Mouse (Mus musculus): ENCODE measurements around the gene Cflar.

Cflar gene

DNA sequence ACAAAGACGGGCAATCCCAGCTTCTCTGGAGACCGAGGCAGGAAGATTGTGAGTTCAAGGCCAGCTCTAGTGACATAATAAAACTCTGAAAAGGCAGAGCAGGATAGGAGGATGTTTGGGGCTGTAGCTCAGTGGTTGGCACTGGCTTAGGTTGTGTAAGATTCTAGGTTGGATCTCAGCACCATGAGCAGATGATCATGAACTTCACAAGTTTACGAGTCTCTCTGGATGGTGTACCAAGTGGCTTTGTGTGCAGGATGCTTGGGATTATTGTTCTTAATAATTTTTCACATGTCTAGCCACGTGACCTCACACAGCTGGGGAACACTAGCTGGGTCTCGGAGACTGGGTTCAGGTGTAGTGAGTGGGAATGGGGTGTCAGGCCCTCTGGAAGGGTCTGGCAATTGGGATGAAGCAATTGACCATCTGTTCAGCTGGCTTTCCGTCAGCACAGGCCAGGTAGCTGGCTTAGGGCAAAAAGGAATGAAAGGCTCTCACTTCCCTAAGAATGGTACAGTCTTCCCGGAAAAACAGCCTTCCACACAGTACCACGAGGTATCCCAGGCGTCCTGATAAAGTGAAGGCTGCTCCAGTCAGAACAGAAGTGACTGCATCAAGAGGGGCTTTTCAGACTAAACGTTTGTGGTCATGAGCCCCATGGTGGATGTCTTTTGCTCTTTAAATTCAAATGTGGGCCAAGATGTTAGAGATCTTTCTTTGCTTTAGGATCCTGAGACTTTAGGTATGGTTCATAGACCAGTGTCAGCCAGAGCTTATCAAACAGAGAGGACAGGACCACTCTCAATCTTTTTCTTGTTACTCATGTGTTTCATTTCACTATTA is 16.7 kb downstream of the Cflar start:
- in situ Hi-C loops (cut with MboI) = no loop called here

DNA sequence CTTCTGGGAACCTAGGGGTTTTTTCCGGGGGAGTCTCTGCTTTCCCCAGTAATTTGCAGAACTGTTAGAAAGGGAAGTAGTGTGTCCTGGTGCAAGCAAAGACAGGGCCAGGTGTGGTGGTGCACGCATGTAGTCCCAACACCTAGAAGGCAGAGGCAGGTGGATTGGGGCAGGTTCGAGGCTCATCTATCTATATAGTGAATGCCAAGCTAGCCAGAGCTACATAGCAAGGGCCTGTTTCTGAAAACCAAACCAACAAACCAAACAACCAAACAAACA is 17.2 kb downstream of the Cflar start:
- in situ Hi-C loops (cut with MboI) = no loop called here

DNA sequence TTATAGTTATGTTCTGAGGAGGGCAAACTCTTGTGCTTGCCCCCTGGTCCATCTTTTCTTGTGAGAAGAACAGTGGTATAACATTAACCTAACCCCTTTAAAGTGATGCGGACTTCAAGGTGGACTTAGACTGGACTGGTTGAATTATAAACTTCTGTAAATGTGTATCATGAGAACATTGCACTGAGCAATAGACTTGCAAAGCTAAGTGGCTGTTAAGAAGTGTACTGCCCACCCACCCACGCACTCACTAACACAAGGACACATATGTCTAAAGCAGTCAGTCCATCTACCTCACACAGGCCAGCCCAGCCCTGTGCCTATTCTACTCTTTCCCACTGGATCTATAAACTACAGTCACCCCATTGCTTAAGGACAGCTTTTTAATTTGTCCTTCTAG is 22.3 kb downstream of the Cflar start:
- in situ Hi-C loops (cut with MboI) = no loop called here

DNA sequence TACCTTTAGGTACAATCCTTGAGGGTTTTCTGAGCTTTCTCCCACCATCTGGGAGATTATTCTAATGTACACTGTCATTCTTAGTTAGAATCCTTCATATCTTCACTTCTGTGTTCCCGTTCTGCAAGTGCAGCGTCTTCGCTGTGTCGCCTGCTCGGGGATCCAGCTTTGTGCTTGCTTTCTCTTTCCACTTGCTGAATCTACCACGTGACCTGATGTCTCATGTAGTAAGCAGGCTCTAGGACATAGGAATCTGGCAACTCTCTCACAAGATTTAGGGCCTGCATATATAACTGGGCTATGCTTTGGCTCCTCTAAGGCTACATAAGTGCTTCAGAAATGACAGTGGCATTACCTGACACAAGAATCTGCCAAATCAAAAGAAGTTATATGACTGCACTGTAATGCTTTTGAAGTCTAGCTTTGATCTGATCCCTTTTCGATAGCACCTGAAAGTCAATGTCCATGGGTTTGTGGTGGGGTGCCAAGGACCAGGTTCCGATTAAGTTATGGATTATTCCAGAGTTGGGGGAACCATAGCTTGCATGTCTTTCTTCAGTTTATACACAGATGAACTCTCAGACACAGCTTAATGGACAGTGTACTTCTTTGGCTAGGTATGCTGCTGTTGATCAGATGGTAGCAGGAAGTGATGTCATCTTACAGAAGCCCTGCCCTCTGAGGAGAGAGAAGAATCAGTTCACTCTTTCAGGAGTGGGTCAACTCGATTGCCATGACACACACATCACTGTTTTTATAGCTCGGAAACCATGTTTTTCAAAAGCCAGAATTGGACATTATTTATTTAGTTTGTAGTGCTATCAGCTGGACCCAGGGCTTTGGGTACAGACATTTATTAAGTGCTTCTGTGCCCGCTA is 23.0 kb downstream of the Cflar start:
- in situ Hi-C loops (cut with MboI) = no loop called here

DNA sequence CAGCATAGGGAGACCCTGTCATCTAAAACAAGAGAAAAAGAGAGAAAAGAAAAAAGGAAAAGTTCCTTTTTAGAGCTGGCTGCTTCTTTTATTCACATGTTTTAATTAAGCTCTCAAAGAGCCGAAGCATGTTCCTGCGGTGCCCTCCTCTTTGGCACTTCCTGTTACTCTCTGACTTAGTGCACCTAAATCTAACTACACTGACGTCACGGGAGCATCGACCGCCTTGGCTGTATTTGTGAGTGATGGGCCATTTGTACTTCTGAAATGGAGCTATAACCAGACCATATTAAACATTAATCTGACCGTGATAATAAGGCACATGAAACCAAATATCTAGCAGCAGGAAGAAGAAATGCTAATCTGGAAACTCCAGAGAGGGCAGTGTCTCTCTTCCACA is 24.7 kb downstream of the Cflar start:
- in situ Hi-C loops (cut with MboI) = no loop called here

DNA sequence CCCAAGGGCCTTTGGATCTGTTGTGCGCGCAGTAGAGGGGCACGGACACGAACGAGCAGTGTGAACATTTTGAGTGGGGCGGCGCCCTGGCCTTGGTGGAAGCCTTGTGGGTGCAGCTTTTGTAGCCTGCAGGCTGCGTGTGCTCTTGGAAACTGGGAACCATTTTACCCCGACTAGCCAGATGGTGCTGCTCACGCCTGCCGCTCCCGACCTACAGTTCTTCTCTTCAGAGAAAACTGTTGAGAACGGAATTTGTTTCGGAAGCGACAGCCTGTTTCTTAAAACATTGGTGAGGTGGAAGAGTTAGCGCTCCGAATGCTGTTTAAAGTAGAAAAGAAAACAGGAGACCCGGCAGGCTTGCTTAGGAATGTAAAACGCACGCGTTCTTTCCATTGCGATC is 25.7 kb downstream of the Cflar start:
- in situ Hi-C loops (cut with MboI) = no loop called here

DNA sequence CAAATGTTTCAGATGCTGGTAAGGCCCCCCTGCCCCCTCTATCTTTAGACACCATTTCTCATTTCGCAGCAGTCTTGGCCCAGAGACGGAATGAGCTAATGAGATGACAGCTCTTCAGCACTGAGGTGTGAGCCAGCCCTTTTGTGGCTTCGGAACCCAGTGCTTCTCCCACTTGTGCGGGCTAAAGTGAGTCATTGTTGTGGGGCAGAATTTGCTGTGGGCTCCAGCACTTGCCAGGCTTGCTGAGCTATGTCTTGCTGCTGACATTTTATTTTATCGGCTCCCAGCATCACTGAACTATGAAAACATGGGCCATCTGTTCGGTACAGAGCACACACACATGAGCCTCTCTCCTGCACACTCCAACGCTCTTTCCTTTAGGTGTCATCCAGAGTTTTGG is 28.2 kb downstream of the Cflar start:
- in situ Hi-C loops (cut with MboI) = no loop called here

DNA sequence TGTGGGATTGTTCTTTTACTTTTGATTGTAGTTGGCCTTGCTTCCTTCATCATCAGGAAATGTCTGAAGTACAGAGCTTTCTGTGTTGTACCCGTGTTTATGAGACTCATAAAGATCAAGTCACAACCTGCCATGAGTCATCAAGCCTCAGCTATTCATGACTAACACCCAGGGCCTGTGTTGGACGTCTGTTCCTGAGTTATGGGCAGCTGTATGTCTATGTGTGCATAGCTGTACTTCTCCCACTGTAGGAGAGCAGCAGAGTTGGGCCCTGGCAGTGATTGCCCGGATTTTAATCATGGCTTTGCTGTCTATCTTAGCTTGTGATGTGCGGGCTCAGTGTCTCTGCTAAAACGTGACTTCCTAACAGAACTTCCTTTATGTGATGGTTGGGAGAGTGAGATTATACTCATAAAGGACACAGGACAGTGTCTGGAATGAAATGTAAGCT is 31.3 kb downstream of the Cflar start:
- in situ Hi-C loops (cut with MboI) = no loop called here

DNA sequence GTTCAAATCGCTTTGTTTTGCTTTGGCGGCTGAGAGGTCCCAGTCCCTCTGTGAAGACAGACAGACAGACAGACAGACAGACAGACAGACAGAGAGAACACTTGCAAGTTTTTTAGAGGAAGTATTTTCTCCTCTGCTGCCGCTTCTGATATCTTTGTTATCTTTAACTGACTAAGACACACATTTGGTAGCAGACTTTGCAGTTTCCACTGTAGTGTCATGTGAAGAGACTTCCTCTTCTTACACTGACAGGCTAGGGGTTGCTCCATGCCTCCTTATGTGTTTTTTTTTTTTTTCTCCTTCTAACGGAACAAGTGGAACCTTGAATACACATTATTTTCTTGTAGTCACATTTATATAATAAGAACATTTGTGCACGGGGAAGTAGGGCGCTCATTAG is 31.9 kb downstream of the Cflar start:
- in situ Hi-C loops (cut with MboI) = no loop called here

DNA sequence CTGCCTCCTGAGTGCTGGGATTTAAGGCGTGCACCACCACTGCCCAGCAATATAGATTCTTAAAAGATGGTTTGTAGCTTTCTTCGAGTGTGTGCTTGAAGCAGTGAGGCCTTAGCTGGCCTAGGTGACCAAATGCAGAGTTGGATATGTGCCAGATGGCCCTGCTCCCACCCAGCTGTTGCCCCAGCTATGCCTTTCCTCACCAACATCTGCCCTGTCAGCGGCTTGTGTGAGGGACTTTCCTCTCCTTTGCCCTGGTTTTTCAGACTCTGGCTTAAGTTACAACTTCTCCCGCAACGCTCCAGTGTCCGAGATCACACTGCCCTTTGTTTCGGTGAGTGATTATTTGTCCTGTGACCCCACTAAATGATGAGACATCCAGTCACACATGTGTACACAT is 33.3 kb downstream of the Cflar start:
- in situ Hi-C loops (cut with MboI) = no loop called here

DNA sequence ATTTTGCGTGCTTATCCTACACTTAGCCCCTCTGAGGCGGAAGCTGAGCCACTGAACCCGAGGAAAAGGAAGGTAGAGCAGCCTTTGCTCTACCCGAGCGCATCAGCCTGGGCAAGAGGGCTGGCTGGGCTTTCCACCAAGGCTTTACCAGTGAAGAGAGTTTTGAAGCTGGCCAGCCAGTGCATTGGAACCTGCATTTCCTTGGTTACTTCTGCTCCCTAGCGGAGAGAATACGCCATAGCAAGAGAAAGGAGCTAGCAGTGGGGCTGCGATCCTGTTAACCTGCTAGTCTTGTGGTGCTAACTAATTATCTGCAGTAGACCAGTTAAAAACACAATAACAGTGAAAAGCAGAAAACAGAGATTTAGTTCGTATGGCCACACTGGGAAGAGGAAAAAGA is 35.6 kb downstream of the Cflar start:
- in situ Hi-C loops (cut with MboI) = no loop called here

DNA sequence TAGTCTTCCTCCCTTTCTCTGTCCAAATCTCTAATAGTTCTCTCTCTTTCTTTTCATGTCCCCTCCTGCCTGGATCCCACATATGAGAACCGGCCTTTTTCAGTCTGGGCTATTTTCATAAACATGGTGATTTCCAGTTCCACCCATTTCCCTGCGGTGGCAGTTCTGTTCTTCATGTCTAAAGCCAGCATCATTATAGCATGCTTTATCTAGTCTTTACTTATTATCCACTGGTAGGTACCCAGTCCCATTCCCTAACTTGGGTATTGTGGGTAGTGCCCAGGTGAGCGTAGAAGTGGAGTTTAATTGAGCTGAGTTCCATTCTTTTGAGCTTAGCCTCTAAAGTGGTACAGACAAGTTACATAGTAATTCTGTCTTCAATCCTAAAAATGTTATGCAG is 48.1 kb downstream of the Cflar start:
- in situ Hi-C loops (cut with MboI) = loop anchor here (25.0 kb wide), 1 partner anchor 378 kb away; no protein-coding TSS in a partner anchor

DNA sequence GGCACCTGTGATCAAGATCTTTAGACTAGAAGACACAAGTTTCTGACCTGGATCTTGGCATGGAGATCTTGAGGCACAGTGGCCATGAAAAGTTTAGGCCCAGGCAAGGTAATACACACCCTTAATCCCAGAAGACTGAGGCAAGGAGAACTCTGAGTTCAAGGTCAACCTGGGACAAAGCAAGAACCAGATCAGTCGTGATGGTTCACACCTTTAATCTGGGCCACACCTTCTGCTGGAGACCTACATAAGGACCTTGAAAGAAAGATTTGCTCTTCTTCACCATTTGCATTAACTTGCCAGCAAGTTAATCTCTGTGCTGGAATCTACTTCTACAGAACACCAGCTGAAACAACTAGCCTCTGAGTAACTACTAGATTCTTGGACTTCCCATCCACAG is 49.3 kb downstream of the Cflar start:
- in situ Hi-C loops (cut with MboI) = loop anchor here (25.0 kb wide), 1 partner anchor 377 kb away; no protein-coding TSS in a partner anchor

DNA sequence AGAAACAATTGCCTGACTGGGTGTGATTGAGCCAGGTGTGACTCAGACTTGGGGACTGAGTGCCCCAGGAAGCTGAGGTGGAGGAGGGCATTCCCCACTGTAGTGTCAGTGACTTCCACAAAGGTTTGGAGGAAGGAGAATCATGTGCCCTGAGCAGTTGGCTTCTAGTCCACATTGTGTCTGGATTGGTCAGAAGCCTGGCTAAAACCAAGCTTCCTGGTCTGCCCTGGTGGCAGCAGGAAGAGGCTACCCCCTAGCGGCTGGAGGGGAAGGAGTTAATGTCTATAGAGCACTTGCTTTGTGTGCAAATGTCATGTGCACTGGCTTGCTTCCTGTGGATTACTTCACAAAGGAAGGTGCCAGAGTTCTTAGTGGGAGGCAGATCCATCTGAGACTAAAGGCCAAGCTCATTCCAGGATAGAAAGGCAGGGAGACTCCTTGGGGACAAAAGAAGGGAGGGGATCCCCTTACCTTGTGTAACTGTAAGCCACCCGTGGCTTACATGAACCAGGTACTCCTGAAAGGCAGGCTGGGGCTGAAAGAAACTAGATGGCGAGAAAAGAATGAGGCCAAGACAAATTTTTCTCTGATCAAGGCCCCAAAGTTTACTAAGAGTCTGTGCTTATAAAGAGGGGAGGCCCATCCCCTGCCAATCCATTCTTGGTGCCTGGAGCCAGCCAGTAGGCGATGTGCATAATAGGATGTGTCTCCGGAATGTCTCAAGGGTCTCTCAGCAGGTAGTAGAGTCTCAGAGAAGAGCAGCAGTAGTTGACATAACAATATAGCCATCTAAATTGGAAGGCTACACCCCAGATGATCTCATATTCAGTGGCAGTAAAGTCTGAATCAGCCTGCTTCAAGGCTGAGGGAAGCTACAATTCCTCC is 50.3 kb downstream of the Cflar start:
- in situ Hi-C loops (cut with MboI) = loop anchor here (25.0 kb wide), 1 partner anchor 376 kb away; no protein-coding TSS in a partner anchor

DNA sequence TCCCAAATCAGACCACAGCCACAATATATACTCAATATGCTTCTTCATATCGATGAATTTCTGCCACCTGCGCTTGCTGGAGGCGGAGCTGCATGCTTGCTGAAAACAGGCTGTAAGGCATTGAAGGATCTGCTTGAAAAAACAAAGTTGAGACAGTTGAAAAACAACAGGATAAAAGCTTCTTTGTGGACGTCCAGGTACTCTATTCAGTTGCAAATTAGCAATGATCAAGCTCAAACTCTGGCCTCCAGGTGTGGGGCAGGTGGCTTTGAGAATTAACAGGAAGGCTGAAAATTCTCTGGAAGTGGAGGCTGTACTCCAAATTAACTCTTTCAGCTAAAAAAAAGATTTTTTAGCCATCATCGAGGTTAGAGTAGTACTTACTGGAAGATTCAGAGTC is 51.3 kb downstream of the Cflar start:
- in situ Hi-C loops (cut with MboI) = loop anchor here (25.0 kb wide), 1 partner anchor 375 kb away; no protein-coding TSS in a partner anchor

DNA sequence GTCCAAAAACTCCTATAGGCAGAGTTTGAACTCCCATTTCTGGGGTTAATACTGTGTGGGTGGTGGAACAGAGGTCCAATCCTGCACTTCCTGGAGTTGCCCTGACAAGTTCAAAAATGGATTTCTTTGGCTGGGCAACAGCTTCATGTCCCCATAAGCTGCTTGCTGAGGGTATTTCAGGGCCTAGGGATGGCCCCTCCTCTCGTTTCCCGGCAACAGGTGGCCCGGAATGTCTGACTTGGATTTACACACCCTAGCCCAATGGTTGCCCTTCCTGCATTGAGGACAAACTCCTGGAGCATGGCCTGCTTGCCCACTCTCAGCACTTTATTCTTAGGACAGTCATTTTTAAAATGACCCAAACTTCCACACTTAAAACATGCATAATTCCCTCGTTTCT is 55.1 kb downstream of the Cflar start:
- in situ Hi-C loops (cut with MboI) = loop anchor here (25.0 kb wide), 1 partner anchor 371 kb away; no protein-coding TSS in a partner anchor

DNA sequence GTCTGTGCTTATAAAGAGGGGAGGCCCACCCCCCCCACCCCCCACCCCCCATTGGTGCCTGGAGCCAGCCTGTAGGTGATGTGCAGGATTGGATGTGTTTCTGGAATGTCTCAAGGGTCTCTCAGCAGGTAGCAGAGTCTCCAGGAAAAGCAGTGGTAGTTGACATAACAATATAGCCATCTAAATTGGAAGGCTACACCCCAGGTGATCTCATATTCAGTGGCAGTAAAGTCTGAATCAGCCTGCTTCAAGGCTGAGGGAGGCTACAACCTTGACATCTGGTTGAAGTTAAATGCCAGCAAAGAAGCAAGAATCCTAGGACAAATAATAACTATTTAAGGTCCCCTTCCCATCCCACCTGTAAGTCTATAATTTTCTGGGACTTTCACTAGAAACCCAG is 57.8 kb downstream of the Cflar start:
- in situ Hi-C loops (cut with MboI) = loop anchor here (25.0 kb wide), 1 partner anchor 368 kb away; no protein-coding TSS in a partner anchor

DNA sequence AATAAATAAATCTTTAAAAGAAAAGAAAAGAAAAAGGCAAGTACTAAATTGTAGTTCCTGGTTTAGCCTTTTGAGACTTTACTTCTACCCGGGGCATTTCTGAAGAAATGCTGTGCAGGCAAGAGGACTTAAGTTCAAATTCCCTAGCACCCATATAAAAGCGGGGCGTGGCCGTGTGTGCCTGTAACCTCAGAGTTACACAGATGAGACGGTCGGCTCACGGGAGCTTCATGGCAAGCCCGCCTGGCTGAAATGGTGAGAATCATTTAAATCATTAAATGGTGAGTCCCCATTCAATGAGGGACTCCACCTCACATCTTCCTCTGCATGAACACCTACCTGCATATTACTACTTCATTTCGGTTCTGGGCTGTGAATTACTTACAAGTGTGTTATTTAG is 58.4 kb downstream of the Cflar start:
- in situ Hi-C loops (cut with MboI) = loop anchor here (25.0 kb wide), 1 partner anchor 368 kb away; no protein-coding TSS in a partner anchor

DNA sequence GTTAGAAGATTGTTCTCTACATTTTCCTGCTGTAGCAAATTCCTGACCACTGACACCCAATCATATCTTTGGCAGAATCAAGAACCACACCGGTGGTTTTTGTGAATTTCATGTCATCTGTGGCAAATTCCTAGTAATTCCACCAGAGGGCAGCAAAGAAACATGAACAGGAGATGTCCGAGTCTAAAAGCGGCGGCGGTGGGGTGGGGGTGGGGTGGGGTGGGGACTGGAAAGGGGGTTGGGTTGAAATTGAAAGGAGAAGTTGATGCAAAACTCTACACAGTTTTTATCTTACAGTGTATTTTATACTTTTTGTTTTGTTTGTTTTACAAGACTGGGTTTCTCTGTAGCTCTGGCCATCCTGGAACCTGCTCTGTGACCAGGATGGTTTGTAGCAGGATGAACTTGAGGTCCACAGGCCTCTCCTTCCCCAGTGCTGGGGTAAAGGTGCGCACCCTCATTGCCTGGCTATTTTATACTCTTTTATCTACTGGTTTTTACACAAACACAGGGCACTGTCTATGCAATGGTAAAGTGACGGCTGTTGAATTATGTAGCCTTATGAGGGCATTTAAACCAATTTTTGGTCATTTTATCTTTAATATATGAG is 58.9 kb downstream of the Cflar start:
- in situ Hi-C loops (cut with MboI) = loop anchor here (25.0 kb wide), 1 partner anchor 367 kb away; no protein-coding TSS in a partner anchor

DNA sequence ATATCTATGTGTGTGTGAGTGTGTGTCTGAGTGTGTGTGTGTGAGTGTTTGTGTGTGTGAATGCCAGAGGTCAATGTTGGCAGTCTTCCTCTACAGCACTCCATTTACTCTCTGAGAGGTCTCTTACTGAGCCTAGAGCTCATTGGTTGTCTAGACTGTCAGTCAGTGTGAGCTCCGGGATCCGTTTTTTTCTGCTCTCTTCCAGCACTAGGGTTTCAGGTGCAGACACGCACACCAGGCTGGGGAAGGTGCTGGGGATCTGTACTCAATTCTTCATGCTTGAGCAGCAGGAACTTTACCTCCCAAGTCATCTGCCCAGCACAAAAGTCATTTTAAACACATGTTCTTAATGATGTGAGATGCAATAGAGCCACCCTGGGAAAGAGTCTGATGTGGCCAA is 60.8 kb downstream of the Cflar start:
- in situ Hi-C loops (cut with MboI) = loop anchor here (25.0 kb wide), 1 partner anchor 365 kb away; no protein-coding TSS in a partner anchor

DNA sequence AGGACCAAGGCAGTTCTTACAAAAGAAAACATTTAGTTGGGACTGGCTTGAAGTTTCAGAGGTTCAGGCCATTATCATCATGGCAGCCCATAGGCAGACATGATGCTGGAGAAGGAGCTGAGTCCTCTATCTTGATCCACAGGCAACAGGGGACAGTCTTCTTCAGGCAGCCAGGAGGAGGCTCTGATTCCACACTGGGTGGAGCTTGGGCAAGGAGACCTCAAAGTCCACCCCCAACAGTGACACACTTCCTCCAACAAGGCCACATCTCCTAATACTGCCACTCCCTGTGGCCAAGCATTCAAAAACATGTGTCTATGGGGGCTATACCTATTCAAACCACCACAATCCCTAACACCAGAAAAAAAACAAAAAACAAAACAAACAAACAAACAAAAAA is 62.0 kb downstream of the Cflar start:
- in situ Hi-C loops (cut with MboI) = loop anchor here (25.0 kb wide), 1 partner anchor 364 kb away; no protein-coding TSS in a partner anchor
